Comparison of ENCODE assay signal across 14 mouse cellular contexts in the genomic region with DNA sequence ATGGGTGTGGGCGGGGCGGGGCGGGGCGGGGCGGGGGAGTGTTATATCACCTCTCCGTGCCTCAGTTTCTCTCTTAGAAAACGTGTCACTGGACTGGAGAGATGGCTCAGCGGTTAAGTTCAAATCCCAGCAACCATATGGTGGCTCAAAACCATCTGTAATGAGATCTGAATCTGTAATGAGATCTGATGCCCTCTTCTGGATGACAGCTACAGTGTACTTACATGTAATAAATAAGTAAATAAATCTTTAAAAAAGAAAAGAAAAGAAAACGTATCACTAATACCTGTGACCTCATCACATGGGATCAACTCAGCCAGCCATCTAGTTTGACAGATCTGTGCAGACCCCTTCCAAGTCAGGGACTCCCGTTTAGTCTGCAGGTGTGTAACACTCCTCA. TPM values are rescaled to one million over a fixed set of nuclear protein-coding genes. Genes with fewer than 3 reads are reported as not detected.
A peak's percentile ranks its signal among the peaks of the same experiment; 100 is the strongest.
DNase-seq lines count a peak whose midpoint lies in the region; ATAC-seq and TF ChIP-seq lines count a peak whose summit lies in the region.
"Had no signal": no experiment of that assay in that cellular context is flagged by ENCODE, and none has a peak within 500 bp of the region (broad histone marks: within the 10 kb centered on the region; RNA-seq: fewer than 3 reads in every experiment).

No protein-coding gene starts in this region.

- peaks cover 6% of the 10 kb centered on the region; the same call in 1 of the 2 replicates for H3K9me3 ChIP-seq in kidney, embryonic 15.5 days (replicated peaks)
- H3K9me3 ChIP-seq in midbrain, postnatal 0 days (ENCODE audit: low read length), result no peaks in the 10 kb centered on the region
- 0 out of 2 replicates have a peak, but pooled peaks cover 3% of the 10 kb centered on the region for H3K9me3 ChIP-seq in midbrain, embryonic 13.5 days
- peaks cover 3% of the 10 kb centered on the region; the same call in 1 of the 2 replicates for H3K9me3 ChIP-seq in stomach, postnatal 0 days (ENCODE audit: control insufficient read depth, low read length)

- H3K27me3 ChIP-seq in heart, adult 2 months (ENCODE audit: control insufficient read depth, insufficient read depth, low read length), result no peaks in the 10 kb centered on the region
- H3K27me3 ChIP-seq in kidney, embryonic 15.5 days, result no peaks in the 10 kb centered on the region
- H3K27me3 ChIP-seq in midbrain, postnatal 0 days (ENCODE audit: insufficient read depth, low read length), result no peaks in the 10 kb centered on the region
- no peaks in the 10 kb centered on the region for H3K27me3 ChIP-seq in midbrain, embryonic 13.5 days
- H3K27me3 ChIP-seq in stomach, postnatal 0 days (ENCODE audit: control insufficient read depth, insufficient read depth, low read length), result no peaks in the 10 kb centered on the region
- H3K27me3 ChIP-seq: embryonic facial prominence, embryonic 13.5 days; neural tube, embryonic 13.5 days had no signal

- H3K9ac ChIP-seq in heart, adult 2 months (ENCODE audit: low read depth, low read length), result peak overlapping the region; percentile 22
- no peak overlapping the region for H3K9ac ChIP-seq in kidney, embryonic 15.5 days
- H3K9ac ChIP-seq in midbrain, postnatal 0 days (replicated peaks; ENCODE audit: low read length, poor library complexity, severe bottlenecking), result no peak overlapping the region
- no peak overlapping the region for H3K9ac ChIP-seq in midbrain, embryonic 13.5 days (replicated peaks)
- H3K9ac ChIP-seq in stomach, postnatal 0 days (ENCODE audit: low read length), result no peak overlapping the region
- H3K9ac ChIP-seq: embryonic facial prominence, embryonic 13.5 days; neural tube, embryonic 13.5 days had no signal

- TF ChIP-seq CTCF in heart, adult 2 months (IDR thresholded peaks at IDR 0.05), result peak; percentile 51
- peak; percentile 34 for TF ChIP-seq CTCF in midbrain, postnatal 0 days (IDR thresholded peaks at IDR 0.05)
- TF ChIP-seq CTCF in stomach, postnatal 0 days (IDR thresholded peaks at IDR 0.05; ENCODE audit: low read depth), result peak; percentile 25; the same call in 1 of the 2 replicates

- peaks cover 12% of the 10 kb centered on the region for H3K4me1 ChIP-seq in heart, adult 2 months (ENCODE audit: control insufficient read depth, insufficient read depth, low read length)
- H3K4me1 ChIP-seq in kidney, embryonic 15.5 days, result peaks cover 24% of the 10 kb centered on the region; the same call in 1 of the 2 replicates
- H3K4me1 ChIP-seq in midbrain, postnatal 0 days (ENCODE audit: insufficient read depth, low read length), result no peaks in the 10 kb centered on the region
- H3K4me1 ChIP-seq in midbrain, embryonic 13.5 days (replicated peaks), result peaks cover 18% of the 10 kb centered on the region
- H3K4me1 ChIP-seq in stomach, postnatal 0 days (replicated peaks; ENCODE audit: control insufficient read depth, insufficient read depth), result peaks cover 5% of the 10 kb centered on the region; the same call in 1 of the 2 replicates

- peak overlapping the region; percentile 47 for H3K4me2 ChIP-seq in kidney, embryonic 15.5 days
- no peak overlapping the region for H3K4me2 ChIP-seq in midbrain, postnatal 0 days (ENCODE audit: low read depth, low read length, poor library complexity, severe bottlenecking)
- H3K4me2 ChIP-seq in midbrain, embryonic 13.5 days (replicated peaks), result no peak overlapping the region
- H3K4me2 ChIP-seq in stomach, postnatal 0 days (replicated peaks; ENCODE audit: low read depth), result no peak overlapping the region
- H3K4me2 ChIP-seq: embryonic facial prominence, embryonic 13.5 days; neural tube, embryonic 13.5 days had no signal

- WGBS in heart, adult 2 months, result 52% methylated on average over 10 of the region's 10 CpGs
- WGBS in kidney, embryonic 15.5 days, result 61% methylated on average over 10 of the region's 10 CpGs
- 73% methylated on average over 10 of the region's 10 CpGs for WGBS in midbrain, postnatal 0 days
- 68% methylated on average over 10 of the region's 10 CpGs for WGBS in midbrain, embryonic 13.5 days
- 62% methylated on average over 10 of the region's 10 CpGs for WGBS in stomach, postnatal 0 days

- H3K79me2 ChIP-seq in heart, adult 2 months (replicated peaks; ENCODE audit: control insufficient read depth, insufficient read depth, low read length), result no peaks in the 10 kb centered on the region

- intact Hi-C loops in heart, adult 2 months (cut with DNase I), result loop anchor here (2.0 kb wide), 1 partner anchor 19 kb away; no protein-coding TSS in a partner anchor
- intact Hi-C loops in heart, postnatal 14 days (cut with DNase I), result no loop called here

- no peak for DNase-seq in heart, adult 2 months
- no peak for DNase-seq in heart, postnatal 14 days
- no peak for DNase-seq in kidney, adult 11 months
- DNase-seq in midbrain, postnatal 0 days (ENCODE audit: low spot score), result no peak
- DNase-seq in stomach, postnatal 0 days (ENCODE audit: low spot score), result no peak
- DNase-seq: B cell, adult 2 months; cerebellum, postnatal 10 days; layer of hippocampus, postnatal 36 days; right cerebral cortex, adult 18-20 months had no signal

- H3K36me3 ChIP-seq in heart, adult 2 months (ENCODE audit: control insufficient read depth, insufficient read depth, low read length), result peaks cover 2% of the 10 kb centered on the region; the same call in 1 of the 2 replicates
- H3K36me3 ChIP-seq in kidney, embryonic 15.5 days, result no peaks in the 10 kb centered on the region
- no peaks in the 10 kb centered on the region for H3K36me3 ChIP-seq in midbrain, postnatal 0 days (ENCODE audit: insufficient read depth, low read length)
- H3K36me3 ChIP-seq in midbrain, embryonic 13.5 days, result no peaks in the 10 kb centered on the region
- no peaks in the 10 kb centered on the region for H3K36me3 ChIP-seq in stomach, postnatal 0 days (ENCODE audit: control insufficient read depth, insufficient read depth, low read length)
- H3K36me3 ChIP-seq: embryonic facial prominence, embryonic 13.5 days; neural tube, embryonic 13.5 days had no signal

- H3K4me3 ChIP-seq in heart, adult 2 months, result no peak overlapping the region
- H3K4me3 ChIP-seq in kidney, embryonic 15.5 days (replicated peaks), result peak overlapping the region; percentile 15; the same call in 1 of the 2 replicates
- H3K4me3 ChIP-seq in midbrain, postnatal 0 days (ENCODE audit: low read depth, low read length), result no peak overlapping the region
- H3K4me3 ChIP-seq in midbrain, embryonic 13.5 days (replicated peaks), result no peak overlapping the region
- H3K4me3 ChIP-seq in stomach, postnatal 0 days (ENCODE audit: low read depth, low read length), result no peak overlapping the region
- H3K4me3 ChIP-seq: embryonic facial prominence, embryonic 13.5 days; neural tube, embryonic 13.5 days had no signal

- ATAC-seq in kidney, embryonic 15.5 days (replicated peaks; ENCODE audit: low FRiP score), result no peak
- ATAC-seq in midbrain, postnatal 0 days (ENCODE audit: low FRiP score), result no peak
- ATAC-seq in midbrain, embryonic 13.5 days, result no peak
- no peak for ATAC-seq in stomach, postnatal 0 days (ENCODE audit: low FRiP score, low TSS enrichment)
- no peak for ATAC-seq in megakaryocyte-erythroid progenitor cell, adult 5-6 weeks (replicated peaks; ENCODE audit: low FRiP score, low TSS enrichment, poor library complexity, severe bottlenecking)

- H3K27ac ChIP-seq in heart, adult 2 months, result peak overlapping the region; percentile 75
- H3K27ac ChIP-seq in kidney, embryonic 15.5 days, result peak overlapping the region; percentile 37; the same call in 1 of the 2 replicates
- H3K27ac ChIP-seq in midbrain, postnatal 0 days (ENCODE audit: low read depth, low read length), result no peak overlapping the region
- no peak overlapping the region for H3K27ac ChIP-seq in midbrain, embryonic 13.5 days
- no peak overlapping the region; the same call in 1 of the 2 replicates for H3K27ac ChIP-seq in stomach, postnatal 0 days (replicated peaks)
- H3K27ac ChIP-seq: embryonic facial prominence, embryonic 13.5 days; neural tube, embryonic 13.5 days had no signal

- TF ChIP-seq EP300 in heart, adult 2 months (IDR thresholded peaks at IDR 0.05; ENCODE audit: insufficient read depth, low read depth, low read length), result no peak
- no peak for TF ChIP-seq EP300 in stomach, postnatal 0 days (optimal IDR thresholded peaks at IDR 0.05)

- no peak for TF ChIP-seq POLR2A in heart, adult 2 months (IDR thresholded peaks at IDR 0.05; ENCODE audit: insufficient read depth, low read depth, low read length)

RNA-seq across cellular contexts. Expression of gene Coro1c, which starts 21.0 kb away (rescaled TPM):
- total RNA-seq in heart, adult 2 months (2021), result 10 to 100 TPM; 24.6 to 30.1 TPM
- 24.1 and 27.9 TPM in 2 replicates for polyA plus RNA-seq in heart, adult 2 months (2012; rRNA removed)
- 10 to 100 TPM; 41.1 to 51.1 TPM for total RNA-seq in heart, postnatal 14 days (2021)
- polyA plus RNA-seq in kidney, embryonic 15.5 days (2015; fragmentation: Nextera tagmentation; extraction: Ambion mirVana), result 105 and 119 TPM in 2 replicates
- total RNA-seq in midbrain, postnatal 0 days (2014; rRNA removed), result 157 and 311 TPM in 2 replicates
- polyA plus RNA-seq in midbrain, postnatal 0 days (2015; fragmentation: Nextera tagmentation; extraction: Ambion mirVana), result 165 and 171 TPM in 2 replicates
- 214 and 215 TPM in 2 replicates for polyA plus RNA-seq in midbrain, embryonic 13.5 days (2015; fragmentation: Nextera tagmentation; extraction: Ambion mirVana)
- polyA plus RNA-seq in stomach, postnatal 0 days (2015; fragmentation: Nextera tagmentation; extraction: Ambion mirVana), result 91.6 and 93.6 TPM in 2 replicates
- total RNA-seq in megakaryocyte-erythroid progenitor cell, adult 5-6 weeks (2014; fragmentation: Nextera tagmentation), result 56.5 and 80.4 TPM in 2 replicates
- 75.7 and 78.0 TPM in 2 replicates for total RNA-seq in megakaryocyte-erythroid progenitor cell, adult 5-6 weeks (2017)

Comparison
In these comparisons a context has a peak if more than half of its experiments do, and no peak if none do; other contexts are left out.
1. H3K27ac ChIP-seq: peak in heart, adult 2 months (single experiment) and kidney, embryonic 15.5 days (single experiment); none in midbrain, postnatal 0 days (single experiment), midbrain, embryonic 13.5 days (single experiment) and stomach, postnatal 0 days (single experiment).
2. Peak in every context shown above with its lines, with median percentiles within 50 percentile points of each other: CTCF ChIP-seq.